Mouse (Mus musculus) megakaryocyte, embryonic 14.5 days (primary cell): ENCODE measurements around the gene Chp1.

ENCODE experiments used
- FLI1 ChIP-seq: IDR thresholded peaks from 2 replicates; pipeline ENCODE4 v1.6.1; 2012; ENCODE audit warnings: low read length, inconsistent platforms, mixed read lengths
- GATA1 ChIP-seq: IDR thresholded peaks from 3 replicates; pipeline ENCODE4 v1.6.1; 2012; ENCODE audit warnings: mixed read lengths, low read length, inconsistent platforms, borderline replicate concordance

- TF ChIP-seq GATA1, result no peak
- TF ChIP-seq FLI1, result no peak
These were observed 53.5 kb downstream of the Chp1 start for GRCm38 (mm10) chr2:119601027-119601426.
